Mouse (Mus musculus) Patski (cell line): ENCODE results near the gene Rrm1. TPM values are rescaled to one million over a fixed set of nuclear protein-coding genes. Genes with fewer than 3 reads are reported as not detected.

Experiments
- ATAC-seq: fragments of 100-300 bp; one replicate; pipeline ENCODE4 v1.8.0; 2021
- CTCF ChIA-PET: fragments of 350-600 bp; sonication (Branson Sonifier 250); formaldehyde crosslinking; loops from one replicate; lab custom pipeline; 2022; ENCODE audit warnings: inconsistent platforms; lab: Charles Lee
- POLR2A ChIA-PET: fragments of 350-600 bp; sonication (Branson Sonifier 250); formaldehyde crosslinking; loops from one replicate; lab custom pipeline; 2022; ENCODE audit warnings: antibody characterized with exemption, inconsistent platforms; lab: Charles Lee
- DNase-seq: peaks from one replicate; pipeline ENCODE4 v3.0.0-alpha.2; 2011; ENCODE audit warnings: low read depth, low spot score
- H3K27me3 ChIP-seq: fragments of 371-371 bp; one replicate; pipeline ENCODE4 v1.5.1; 2021
- CTCF ChIP-seq: fragments of 100-300 bp; IDR thresholded peaks from one replicate; pipeline ENCODE4 v1.5.1; 2021
- in situ Hi-C: fragments of 300-500 bp; cut with MboI; formaldehyde crosslinking; loops from 3 replicates; pipeline ENCODE4 v1.11.1; 2018; ENCODE audit warnings: low pct_unique_long_range_greater_than_20kb, mixed read lengths
- polyA plus RNA-seq: library from polyadenylated mRNA; unstranded; gene quantifications from one replicate; pipeline ENCODE4 v1.2.3, GENCODE M21; 2021

Gene Rrm1
- polyA plus RNA-seq, 1 experiment from 2014 or later, result 85.9 TPM

- ChIA-PET POLR2A (no interaction called here), CTCF (interaction anchor here (2.0 kb wide), 1 partner anchor 11 kb away, joined by 6 read pairs; no protein-coding TSS in a partner anchor)
- in situ Hi-C loops, result loop anchor here (25.0 kb wide), 1 partner anchor 760 kb away; the partner anchor contains the start of gene Clpb
Observed at GRCm38 (mm10) chr7:102422036-102422435, 19.5 kb upstream of the Rrm1 start.

GRCm38 (mm10) chr7:102425933-102426685 lies 15.4 kb upstream of the Rrm1 start:
- no peak for DNase-seq
- TF ChIP-seq CTCF, result no peak
- in situ Hi-C loops, result no loop called here
- no peaks in the 10 kb centered on the region for H3K27me3 ChIP-seq
- CTCF ChIA-PET, result interaction anchor here (0.8 to 1.7 kb wide), 7 partner anchors 8 to 203 kb away, joined by 3 to 5 read pairs (median 4); no protein-coding TSS in a partner anchor
- POLR2A ChIA-PET, result interaction anchor here (0.6 kb wide), 1 partner anchor 12 kb away, joined by 3 read pairs; no protein-coding TSS in a partner anchor
- ATAC-seq, result no peak

More at GRCm38 (mm10) chr7:102422036-102422435, 19.5 kb upstream of the Rrm1 start:
- no peak for TF ChIP-seq CTCF
- no peak for ATAC-seq
- no peaks in the 10 kb centered on the region for H3K27me3 ChIP-seq
- DNase-seq, result no peak

GRCm38 (mm10) chr7:102434344-102434743 lies 7.2 kb upstream of the Rrm1 start:
- TF ChIP-seq CTCF, result no peak
- no peak for ATAC-seq
- no peak for DNase-seq
- ChIA-PET CTCF (interaction anchor here (1.3 kb wide), 1 partner anchor 9 kb away, joined by 5 read pairs; no protein-coding TSS in a partner anchor), POLR2A (no interaction called here)
- in situ Hi-C loops, result no loop called here
- no peaks in the 10 kb centered on the region for H3K27me3 ChIP-seq

- in situ Hi-C loops, result no loop called here
Observed at GRCm38 (mm10) chr7:102440822-102441656, 456 bp upstream of the Rrm1 start.

GRCm38 (mm10) chr7:102442432-102442831 lies 937 bp downstream of the Rrm1 start:
- H3K27me3 ChIP-seq, result no peaks in the 10 kb centered on the region
- no peak for TF ChIP-seq CTCF
- no peak for DNase-seq
- no peak for ATAC-seq
- POLR2A ChIA-PET, result interaction anchor here (0.7 kb wide), 1 partner anchor 107 kb away, joined by 3 read pairs; no protein-coding TSS in a partner anchor
- in situ Hi-C loops, result no loop called here
- CTCF ChIA-PET, result interaction anchor here (1.1 kb wide), 1 partner anchor 9 kb away, joined by 3 read pairs; no protein-coding TSS in a partner anchor

More at GRCm38 (mm10) chr7:102440822-102441656, 456 bp upstream of the Rrm1 start:
- TF ChIP-seq CTCF, result no peak
- ChIA-PET POLR2A (no interaction called here), CTCF (interaction anchor here (0.8 to 1.1 kb wide), 2 partner anchors 8 to 190 kb away, joined by 3 read pairs; no protein-coding TSS in a partner anchor)
- ATAC-seq (peak; percentile 0), DNase-seq (no peak)
- no peaks in the 10 kb centered on the region for H3K27me3 ChIP-seq

GRCm38 (mm10) chr7:102444301-102444700 lies 2.8 kb downstream of the Rrm1 start:
- in situ Hi-C loops, result no loop called here
- ChIA-PET CTCF (no interaction called here), POLR2A (interaction anchor here (0.6 kb wide), 2 partner anchors 13 to 194 kb away, joined by 3 to 4 read pairs; no protein-coding TSS in a partner anchor)
- H3K27me3 ChIP-seq, result no peaks in the 10 kb centered on the region
- ATAC-seq (no peak), DNase-seq (no peak)
- no peak for TF ChIP-seq CTCF

GRCm38 (mm10) chr7:102446438-102446837 lies 4.9 kb downstream of the Rrm1 start:
- POLR2A ChIA-PET, result interaction anchor here (0.5 kb wide), 1 partner anchor 136 kb away, joined by 3 read pairs; no protein-coding TSS in a partner anchor
- no peak for DNase-seq

GRCm38 (mm10) chr7:102458618-102459380 lies 17.3 kb downstream of the Rrm1 start:
- in situ Hi-C loops, result no loop called here
- DNase-seq, result no peak
- TF ChIP-seq CTCF, result no peak
- no peak for ATAC-seq
- ChIA-PET CTCF (no interaction called here), POLR2A (no interaction called here)
- H3K27me3 ChIP-seq, result no peaks in the 10 kb centered on the region

More at GRCm38 (mm10) chr7:102446438-102446837, 4.9 kb downstream of the Rrm1 start:
- ATAC-seq, result no peak
- H3K27me3 ChIP-seq, result no peaks in the 10 kb centered on the region
- in situ Hi-C loops, result no loop called here
- no peak for TF ChIP-seq CTCF
- CTCF ChIA-PET, result interaction anchor here (1.6 kb wide), 1 partner anchor 10 kb away, joined by 3 read pairs; no protein-coding TSS in a partner anchor

- POLR2A ChIA-PET, result no interaction called here
- TF ChIP-seq CTCF, result no peak
Observed at GRCm38 (mm10) chr7:102467566-102467965, 26.1 kb downstream of the Rrm1 start.

More at GRCm38 (mm10) chr7:102467566-102467965, 26.1 kb downstream of the Rrm1 start:
- CTCF ChIA-PET, result no interaction called here
- ATAC-seq (no peak), DNase-seq (no peak)
- in situ Hi-C loops, result no loop called here
- no peaks in the 10 kb centered on the region for H3K27me3 ChIP-seq
